Mouse (Mus musculus) thymus, adult 2 months (tissue): ENCODE measurements around the gene Nubp1. TPM values are rescaled to one million over a fixed set of nuclear protein-coding genes. Genes with fewer than 3 reads are reported as not detected.
A peak's percentile ranks its signal among the peaks of the same experiment; 100 is the strongest.

ENCODE experiments used
- DNase-seq: peaks from one replicate; pipeline ENCODE4 v3.0.0; 2021
- H3K27ac ChIP-seq: fragments of 200-500 bp; 2 replicates; pipeline ENCODE4 v1.5.1; 2012; ENCODE audit warnings: low read length, control low read depth; ENCODE audit not compliant: control insufficient read depth, insufficient read depth
- H3K27me3 ChIP-seq: fragments of 200-500 bp; 2 replicates; pipeline ENCODE4 v1.6.1; 2012; ENCODE audit warnings: mild to moderate bottlenecking, low read length, moderate library complexity, mixed read lengths; ENCODE audit not compliant: control insufficient read depth, insufficient read depth
- H3K36me3 ChIP-seq: fragments of 200-500 bp; 2 replicates; pipeline ENCODE4 v1.6.1; 2012; ENCODE audit warnings: mild to moderate bottlenecking, low read length, moderate library complexity; ENCODE audit not compliant: control insufficient read depth, insufficient read depth
- H3K4me1 ChIP-seq: fragments of 200-500 bp; replicated peaks from 2 replicates; pipeline ENCODE4 v1.6.1; 2012; ENCODE audit warnings: low read length; ENCODE audit not compliant: control insufficient read depth, insufficient read depth
- H3K4me3 ChIP-seq: fragments of 200-500 bp; 2 replicates; pipeline ENCODE4 v1.5.1; 2012; ENCODE audit warnings: mild to moderate bottlenecking, low read length, control low read depth, moderate library complexity; ENCODE audit not compliant: control insufficient read depth, insufficient read depth
- CTCF ChIP-seq: fragments of 200-500 bp; IDR thresholded peaks from 2 replicates; pipeline ENCODE4 v1.5.1; 2012; ENCODE audit warnings: mild to moderate bottlenecking, control low read depth, low read length, moderate library complexity, borderline replicate concordance; ENCODE audit not compliant: control insufficient read depth, poor library complexity, insufficient read depth; ENCODE audit errors: extremely low read depth
- POLR2A ChIP-seq: fragments of 200-500 bp; IDR thresholded peaks from 2 replicates; pipeline ENCODE4 v1.6.1; 2012; ENCODE audit warnings: mild to moderate bottlenecking, low read length, control low read depth, moderate library complexity; ENCODE audit not compliant: control insufficient read depth, poor library complexity, insufficient read depth; ENCODE audit errors: extremely low read depth
- WGBS: fragments of 180-500 bp; shearing (Covaris S2); methylation state at CpG from one replicate; pipeline ENCODE4 v1.1.7; 2018; 5-methylcytosine and 5-hydroxymethylcytosine counted together
- polyA plus RNA-seq: library from polyadenylated mRNA; depleted of rRNA; stranded (reverse); fragments of >200 nt; gene quantifications from 2 replicates; pipeline ENCODE4 v1.2.3, GENCODE M21; 2012; rRNA removed

Gene Nubp1
- polyA plus RNA-seq: 62.3 and 67.4 TPM in 2 replicates

- peak; percentile 77; the same call in 1 of the 2 replicates for TF ChIP-seq CTCF
- TF ChIP-seq POLR2A: no peak; the same call in none of the 2 replicates
- Histone ChIP-seq H3K36me3 (peaks cover 8% of the 10 kb centered on the region), H3K27ac (no peak within 1 kb of the TSS), H3K4me3 (peak within 1 kb of the TSS; percentile 62), H3K27me3 (no peaks in the 10 kb centered on the region), H3K4me1 (no peaks in the 10 kb centered on the region)
- WGBS: 3% methylated on average over 56 of the region's 56 CpGs
- peak; percentile 89 for DNase-seq
These were observed at the start of gene Nubp1 for GRCm38 (mm10) chr16:10411764-10412746. Gene Nubp1 (plus strand): TSS chr16:10411948.

- H3K4me1 ChIP-seq: peaks cover 3% of the 10 kb centered on the region; the same call in 1 of the 2 replicates
- 68% methylated on average over 1 of the region's 1 CpGs for WGBS
- H3K4me3 ChIP-seq: no peak overlapping the region
- no peak for TF ChIP-seq POLR2A
- no peak for TF ChIP-seq CTCF
- no peak for DNase-seq
- no peak overlapping the region for H3K27ac ChIP-seq
- H3K36me3 ChIP-seq: no peaks in the 10 kb centered on the region
- no peaks in the 10 kb centered on the region for H3K27me3 ChIP-seq
These were observed 48.7 kb upstream of the Nubp1 start for GRCm38 (mm10) chr16:10363061-10363460.

GRCm38 (mm10) chr16:10365796-10366195 is 46.0 kb upstream of the Nubp1 start:
- no peaks in the 10 kb centered on the region for H3K4me1 ChIP-seq
- H3K36me3 ChIP-seq: no peaks in the 10 kb centered on the region
- no peaks in the 10 kb centered on the region for H3K27me3 ChIP-seq
- WGBS: 89% methylated on average over 4 of the region's 4 CpGs
- H3K27ac ChIP-seq: no peak overlapping the region
- no peak overlapping the region for H3K4me3 ChIP-seq
- no peak for TF ChIP-seq CTCF
- TF ChIP-seq POLR2A: no peak
- DNase-seq: no peak

GRCm38 (mm10) chr16:10366240-10367217 is 45.2 kb upstream of the Nubp1 start:
- WGBS: 91% methylated on average over 14 of the region's 14 CpGs
- Histone ChIP-seq H3K4me1 (no peaks in the 10 kb centered on the region), H3K4me3 (no peak overlapping the region), H3K27ac (no peak overlapping the region), H3K36me3 (no peaks in the 10 kb centered on the region), H3K27me3 (no peaks in the 10 kb centered on the region)
- no peak for TF ChIP-seq POLR2A
- no peak for DNase-seq

- WGBS: 95% methylated on average over 3 of the region's 3 CpGs
- no peak for DNase-seq
- H3K27ac ChIP-seq: no peak overlapping the region
- no peak for TF ChIP-seq CTCF
- TF ChIP-seq POLR2A: no peak
- H3K4me1 ChIP-seq: no peaks in the 10 kb centered on the region
- H3K4me3 ChIP-seq: no peak overlapping the region
- no peaks in the 10 kb centered on the region for H3K36me3 ChIP-seq
- no peaks in the 10 kb centered on the region for H3K27me3 ChIP-seq
These were observed 42.2 kb upstream of the Nubp1 start for GRCm38 (mm10) chr16:10369468-10369934.

- H3K4me3 ChIP-seq: no peak overlapping the region
- no peak for DNase-seq
- 96% methylated on average over 1 of the region's 1 CpGs for WGBS
- H3K27ac ChIP-seq: no peak overlapping the region
- TF ChIP-seq CTCF (no peak), POLR2A (no peak)
- no peaks in the 10 kb centered on the region for H3K4me1 ChIP-seq
- H3K27me3 ChIP-seq: no peaks in the 10 kb centered on the region
- no peaks in the 10 kb centered on the region for H3K36me3 ChIP-seq
These were observed 41.8 kb upstream of the Nubp1 start for GRCm38 (mm10) chr16:10369996-10370395.
